Mouse (Mus musculus) embryo, embryonic 10 days (tissue): ENCODE data around the gene Atp9a.

Source experiments
- DNase-seq: peaks from one replicate; pipeline ENCODE4 v3.0.0-alpha.2; 2015; ENCODE audit warnings: low spot score

The Atp9a gene

GRCm38 (mm10) chr2:168640460-168640859, 101.7 kb downstream of the Atp9a start:
- DNase-seq, result no peak

DNA sequence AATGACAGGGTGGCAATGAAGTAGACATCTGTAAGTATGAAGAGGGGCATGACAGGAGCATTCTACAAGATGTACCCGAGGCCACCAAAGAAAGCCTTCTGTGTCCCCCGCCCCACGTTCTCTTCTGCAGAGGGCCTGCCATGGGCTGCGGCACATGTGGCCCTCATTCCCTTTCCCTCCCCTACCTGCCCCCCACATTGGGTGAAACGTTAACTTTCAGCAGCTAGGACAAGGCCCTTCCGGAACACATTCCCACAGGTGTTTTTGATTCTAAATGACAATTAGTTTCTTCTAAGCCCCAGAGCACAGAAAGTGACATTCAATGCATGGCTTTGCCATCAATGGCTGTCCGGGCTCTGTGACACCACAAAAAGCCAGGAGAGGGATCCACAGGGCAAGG, 107.3 kb downstream of the Atp9a start:
- DNase-seq, result no peak

DNA sequence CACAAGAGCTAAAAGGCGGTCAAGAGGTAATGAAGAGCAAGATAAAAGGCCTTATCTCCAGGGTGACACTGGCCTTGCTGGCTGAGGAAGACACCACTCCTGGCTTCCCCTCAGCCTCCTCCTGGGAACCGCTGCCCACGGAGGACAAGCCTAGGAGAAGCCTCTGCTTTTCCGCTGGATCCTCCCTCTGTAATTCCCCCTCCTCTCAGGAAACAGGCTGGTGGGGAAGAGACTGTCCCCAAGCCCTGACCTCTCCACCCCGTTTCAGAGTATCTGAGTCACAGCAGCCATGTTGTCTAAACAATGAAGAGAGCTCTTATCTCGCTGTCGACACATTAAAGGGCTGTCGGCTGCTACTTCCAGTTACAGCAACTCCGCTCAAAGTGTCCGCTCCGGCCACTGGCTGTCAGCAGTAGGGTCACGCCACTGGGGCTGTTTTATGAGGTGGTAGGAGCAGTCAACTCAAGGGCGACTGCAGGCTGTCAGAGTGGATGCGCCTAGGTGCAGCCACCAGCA, 108.8 kb downstream of the Atp9a start:
- peak; percentile 75 for DNase-seq

- DNase-seq, result no peak
These were observed 109.7 kb downstream of the Atp9a start for GRCm38 (mm10) chr2:168632543-168632942.

DNA sequence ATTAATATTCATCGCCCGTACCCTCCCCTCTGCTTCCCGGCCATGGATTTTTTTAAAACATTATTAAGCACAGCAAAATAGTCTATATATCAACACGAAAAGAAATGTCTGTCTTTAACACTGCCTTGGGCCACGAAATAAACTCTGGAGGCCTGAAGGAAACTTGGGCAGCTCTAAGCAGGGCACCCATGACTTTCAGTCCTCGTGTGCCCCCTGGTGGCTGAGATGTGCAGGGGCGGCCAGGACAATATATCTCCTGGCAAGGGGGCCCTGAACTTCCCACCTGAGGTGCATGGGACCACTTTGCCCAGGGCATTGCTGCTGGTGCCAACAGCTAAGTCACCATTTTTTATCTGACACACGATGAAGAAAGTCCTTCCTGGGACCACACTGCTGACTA, 113.4 kb downstream of the Atp9a start:
- peak; percentile 91 for DNase-seq

GRCm38 (mm10) chr2:168627829-168628770, 114.1 kb downstream of the Atp9a start:
- no peak for DNase-seq

- DNase-seq, result no peak
These were observed 115.8 kb downstream of the Atp9a start for GRCm38 (mm10) chr2:168626385-168626784.

DNA sequence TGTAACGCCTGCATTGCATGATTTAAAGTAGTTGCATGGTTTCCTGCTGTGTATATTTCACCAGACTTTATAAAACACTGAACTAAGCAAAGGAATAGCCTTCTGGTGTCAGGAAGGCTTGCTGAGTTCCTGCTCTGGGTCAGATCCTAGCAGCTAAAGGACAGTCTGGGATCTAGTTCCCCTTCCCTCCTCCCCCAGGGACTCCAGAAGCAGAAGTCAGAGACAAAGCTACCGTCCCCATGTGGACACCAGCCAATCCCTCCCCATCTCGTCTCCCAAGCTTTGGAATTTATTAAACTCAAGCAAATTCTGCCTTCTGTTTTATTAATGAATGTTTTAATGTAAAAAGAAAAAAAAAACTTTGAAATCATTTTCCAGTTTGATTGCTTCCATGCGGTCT, 117.1 kb downstream of the Atp9a start:
- DNase-seq, result no peak

GRCm38 (mm10) chr2:168621111-168621802, 121.0 kb downstream of the Atp9a start:
- DNase-seq, result no peak

GRCm38 (mm10) chr2:168618205-168618717, 123.9 kb downstream of the Atp9a start:
- DNase-seq, result no peak

DNA sequence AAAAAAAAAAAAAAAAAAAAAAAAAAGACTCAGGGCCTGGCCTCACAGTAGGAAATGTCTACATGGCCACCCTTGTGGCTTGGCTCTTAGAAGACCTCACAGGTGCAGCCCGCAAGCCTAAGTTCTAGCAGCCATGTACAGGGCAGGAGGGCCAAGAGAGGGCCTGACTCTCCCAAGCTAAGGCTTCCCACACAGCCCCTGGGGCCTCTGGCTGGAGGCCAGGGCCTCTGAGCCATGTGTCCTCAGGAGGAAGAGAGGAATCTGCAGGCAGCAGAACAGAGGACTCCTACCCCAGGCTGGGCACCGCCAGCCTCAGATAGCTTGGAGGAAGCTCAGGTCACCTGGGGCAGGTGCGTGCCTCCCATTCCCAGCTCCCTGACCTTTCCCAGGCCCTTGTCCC, 127.0 kb downstream of the Atp9a start:
- no peak for DNase-seq

DNA sequence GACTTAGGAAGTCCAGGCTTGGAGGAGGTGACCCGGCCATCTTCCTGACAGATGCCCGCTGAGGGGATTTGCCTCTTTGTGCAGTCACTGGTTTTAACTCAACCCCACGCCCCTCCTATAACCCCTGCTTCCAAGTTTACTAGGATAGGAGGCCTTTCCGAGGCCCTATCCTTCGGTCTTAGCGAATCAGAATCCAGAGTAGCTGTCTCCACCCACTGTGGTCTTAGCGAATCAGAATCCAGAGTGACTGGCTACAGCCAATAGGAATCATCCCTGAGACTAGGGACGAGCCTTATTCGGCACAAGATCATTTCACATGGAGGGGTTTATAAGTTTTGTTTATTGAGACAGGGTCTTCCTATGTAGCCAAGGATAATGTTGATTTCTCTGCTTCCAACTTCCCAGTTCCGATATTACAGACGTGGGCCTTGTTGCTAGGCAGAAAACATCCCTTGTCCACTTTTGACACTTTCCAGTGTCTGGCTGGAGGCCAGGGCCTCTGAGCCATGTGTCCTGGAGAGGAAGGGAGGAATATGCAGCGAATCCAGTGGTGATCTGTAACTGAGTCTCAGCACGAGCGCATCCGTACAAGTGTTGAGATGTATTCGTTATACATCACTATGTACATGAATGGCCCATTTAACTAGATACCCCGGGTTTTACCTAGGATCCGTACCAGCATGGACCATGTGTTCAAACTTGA, 127.9 kb downstream of the Atp9a start:
- DNase-seq, result peak; percentile 49

- no peak for DNase-seq
These were observed 128.9 kb downstream of the Atp9a start for GRCm38 (mm10) chr2:168613092-168613880.

- no peak for DNase-seq
These were observed 131.3 kb downstream of the Atp9a start for GRCm38 (mm10) chr2:168610941-168611340.

DNA sequence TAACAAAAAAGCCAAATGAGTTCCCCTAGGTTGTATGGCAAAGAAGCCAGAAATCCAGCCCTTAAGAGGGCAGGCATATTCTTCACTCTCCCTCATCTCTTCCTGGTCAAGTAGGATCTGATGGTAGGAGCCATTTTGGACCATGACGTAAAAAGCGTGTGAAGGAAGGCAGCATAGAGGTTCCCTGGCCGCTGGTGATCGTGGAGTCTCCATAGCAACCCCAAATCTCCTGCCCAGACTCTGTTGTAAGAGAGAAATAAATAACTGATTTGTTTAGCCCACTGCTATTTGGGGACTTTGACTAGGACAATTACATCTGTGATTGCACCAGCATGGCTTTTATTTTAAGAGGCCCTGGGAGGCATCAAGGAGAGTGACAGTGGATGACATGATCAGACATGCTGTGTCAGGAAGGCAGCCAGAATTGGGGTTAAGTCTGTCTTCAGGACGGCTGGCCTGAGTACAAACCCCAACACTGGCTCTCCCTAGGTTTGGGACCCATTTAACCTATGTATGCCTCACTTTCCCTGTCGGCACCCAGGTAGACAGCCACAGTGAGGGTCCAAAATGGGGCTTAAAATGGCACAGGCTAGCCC, 132.5 kb downstream of the Atp9a start:
- no peak for DNase-seq

DNA sequence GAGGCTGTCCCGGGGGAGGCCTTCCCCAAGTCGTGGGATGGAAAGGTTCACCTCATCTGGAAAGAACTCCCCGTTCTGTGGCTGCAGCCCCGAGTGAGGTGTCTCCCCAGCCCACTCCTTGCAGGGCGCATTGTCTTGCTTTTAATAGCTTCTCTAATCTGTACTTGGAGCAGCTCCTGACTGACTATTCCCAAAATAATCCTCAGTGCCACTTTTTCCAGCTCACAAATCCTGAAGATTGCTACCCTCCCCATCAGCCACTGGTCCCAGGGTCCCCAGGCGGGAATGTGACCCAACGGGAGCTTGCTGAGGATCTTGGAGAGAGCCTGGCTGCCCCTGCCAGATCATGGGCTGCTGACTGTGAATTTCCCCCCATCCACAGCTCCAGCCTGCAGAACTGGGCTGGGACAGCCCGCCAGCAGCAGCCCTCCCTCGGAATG, 134.1 kb downstream of the Atp9a start:
- DNase-seq, result no peak

DNA sequence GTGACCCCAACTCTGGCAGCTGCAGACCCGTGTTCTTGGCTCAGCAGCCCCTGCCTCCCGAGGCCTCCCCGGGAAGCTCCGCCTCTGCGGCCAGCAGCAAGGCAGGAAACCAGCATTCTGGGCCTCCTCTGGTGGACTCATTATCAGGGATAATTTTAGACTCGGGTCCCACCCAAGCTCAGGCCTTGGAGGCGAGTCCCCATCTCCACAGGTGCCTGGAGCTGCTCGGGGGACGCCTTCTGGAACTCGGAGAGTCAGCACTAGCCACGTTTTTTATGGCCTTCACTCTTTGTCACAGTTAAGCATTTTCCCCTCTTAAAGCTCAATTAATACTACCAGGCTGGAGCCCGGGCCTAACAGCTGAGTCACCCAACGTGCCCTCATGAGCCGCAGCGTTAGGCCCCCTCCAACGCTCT, 137.5 kb downstream of the Atp9a start:
- no peak for DNase-seq

DNA sequence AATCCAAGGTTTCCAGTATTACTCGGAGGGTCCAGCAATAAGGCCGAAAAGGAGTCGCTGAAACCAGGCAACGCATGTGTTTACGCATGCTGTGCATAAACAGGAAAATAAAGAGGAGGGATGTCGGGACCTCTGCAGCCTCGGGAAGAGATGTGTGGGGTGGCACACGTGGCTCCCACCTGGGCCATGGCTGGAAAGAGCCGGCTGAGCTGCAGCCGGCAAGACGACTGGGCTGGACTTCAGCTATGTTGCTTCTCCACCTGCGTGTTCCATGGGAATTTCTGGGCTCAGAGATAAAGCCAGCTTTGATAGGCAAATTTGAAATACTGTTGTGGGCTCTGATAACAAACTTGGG, 139.8 kb downstream of the Atp9a start:
- DNase-seq, result no peak

GRCm38 (mm10) chr2:168601491-168602386, 140.5 kb downstream of the Atp9a start, which contains the start of gene Nfatc2:
Gene Nfatc2, minus strand, starts transcription at chr2:168601657.
- DNase-seq, result peak; percentile 79
